Mouse (Mus musculus): ENCODE results near the gene Filip1. TPM values are rescaled to one million over a fixed set of nuclear protein-coding genes. Genes with fewer than 3 reads are reported as not detected.
"Not testable (repeated sequence)": the region's sequence is repeated elsewhere in the genome, so short reads cannot be mapped to it uniquely, and the experiment has no call there.

Filip1 gene
- total RNA-seq (2014; rRNA removed) = 8.1 and 9.2 TPM in 2 replicates
- polyA plus RNA-seq (2015; fragmentation: Nextera tagmentation; extraction: Ambion mirVana) = 2.6 and 5.9 TPM in 2 replicates

GRCm38 (mm10) chr9:80012751-80013150 lies at the start of gene Filip1:
Gene Filip1 (minus strand): TSS chr9:80012851.
- 69% methylated on average over 7 of the region's 7 CpGs for WGBS
- ATAC-seq = no peak
- TF ChIP-seq CTCF (IDR thresholded peaks at IDR 0.05; ENCODE audit: low read depth) = no peak

GRCm38 (mm10) chr9:80057690-80058089 lies 45.0 kb upstream of the Filip1 start:
- no peak for DNase-seq
- no peaks in the 10 kb centered on the region for H3K36me3 ChIP-seq (ENCODE audit: insufficient read depth)
- H3K9me3 ChIP-seq (ENCODE audit: low read length) = no peaks in the 10 kb centered on the region
- H3K27me3 ChIP-seq (ENCODE audit: insufficient read depth, low read length) = no peaks in the 10 kb centered on the region
- no peak overlapping the region for H3K9ac ChIP-seq
- no peak overlapping the region for H3K4me2 ChIP-seq (ENCODE audit: low read depth)
- H3K4me1 ChIP-seq (ENCODE audit: insufficient read depth) = no peaks in the 10 kb centered on the region
- H3K4me3 ChIP-seq (ENCODE audit: low read depth, low read length) = no peak overlapping the region
- H3K27ac ChIP-seq (ENCODE audit: low read depth, low read length) = no peak overlapping the region
- no peak for ATAC-seq
- TF ChIP-seq CTCF (IDR thresholded peaks at IDR 0.05; ENCODE audit: low read depth) = no peak
- 86% methylated on average over 2 of the region's 2 CpGs for WGBS

More at GRCm38 (mm10) chr9:80012751-80013150, at the start of gene Filip1:
- DNase-seq = no peak
- Histone ChIP-seq H3K4me3 (ENCODE audit: low read depth, low read length) (no peak within 1 kb of the TSS), H3K4me1 (ENCODE audit: insufficient read depth) (no peaks in the 10 kb centered on the region), H3K27me3 (ENCODE audit: insufficient read depth, low read length) (no peaks in the 10 kb centered on the region), H3K9ac (no peak within 1 kb of the TSS), H3K9me3 (ENCODE audit: low read length) (no peaks in the 10 kb centered on the region), H3K4me2 (ENCODE audit: low read depth) (no peak within 1 kb of the TSS), H3K36me3 (ENCODE audit: insufficient read depth) (no peaks in the 10 kb centered on the region), H3K27ac (ENCODE audit: low read depth, low read length) (no peak within 1 kb of the TSS)

GRCm38 (mm10) chr9:80052951-80053350 lies 40.3 kb upstream of the Filip1 start:
- H3K27ac ChIP-seq (ENCODE audit: low read depth, low read length) = no peak overlapping the region
- WGBS = 86% methylated on average over 5 of the region's 5 CpGs
- no peaks in the 10 kb centered on the region for H3K27me3 ChIP-seq (ENCODE audit: insufficient read depth, low read length)
- DNase-seq (no peak), ATAC-seq (no peak)
- no peaks in the 10 kb centered on the region for H3K9me3 ChIP-seq (ENCODE audit: low read length)
- H3K4me1 ChIP-seq (ENCODE audit: insufficient read depth) = no peaks in the 10 kb centered on the region
- no peaks in the 10 kb centered on the region for H3K36me3 ChIP-seq (ENCODE audit: insufficient read depth)
- TF ChIP-seq CTCF (IDR thresholded peaks at IDR 0.05; ENCODE audit: low read depth) = no peak
- H3K4me2 ChIP-seq (ENCODE audit: low read depth) = no peak overlapping the region
- no peak overlapping the region for H3K4me3 ChIP-seq (ENCODE audit: low read depth, low read length)
- H3K9ac ChIP-seq = no peak overlapping the region

- not testable (repeated sequence) for H3K9me3 ChIP-seq (ENCODE audit: low read length); H3K27ac ChIP-seq (ENCODE audit: low read depth, low read length); H3K4me3 ChIP-seq (ENCODE audit: low read depth, low read length); H3K4me2 ChIP-seq (ENCODE audit: low read depth); H3K36me3 ChIP-seq (ENCODE audit: insufficient read depth); ATAC-seq; H3K4me1 ChIP-seq (ENCODE audit: insufficient read depth); DNase-seq; H3K9ac ChIP-seq; H3K27me3 ChIP-seq (ENCODE audit: insufficient read depth, low read length)
- WGBS = 18% methylated on average over 5 of the region's 5 CpGs
Measured at GRCm38 (mm10) chr9:80049271-80049670, 36.6 kb upstream of the Filip1 start.

GRCm38 (mm10) chr9:80044301-80044700 lies 31.6 kb upstream of the Filip1 start:
- WGBS = 88% methylated on average over 4 of the region's 4 CpGs
- not testable (repeated sequence) for H3K27ac ChIP-seq (ENCODE audit: low read depth, low read length); H3K4me3 ChIP-seq (ENCODE audit: low read depth, low read length); H3K4me1 ChIP-seq (ENCODE audit: insufficient read depth); DNase-seq; ATAC-seq; H3K9ac ChIP-seq; H3K36me3 ChIP-seq (ENCODE audit: insufficient read depth); H3K9me3 ChIP-seq (ENCODE audit: low read length); H3K4me2 ChIP-seq (ENCODE audit: low read depth); H3K27me3 ChIP-seq (ENCODE audit: insufficient read depth, low read length)

DNA sequence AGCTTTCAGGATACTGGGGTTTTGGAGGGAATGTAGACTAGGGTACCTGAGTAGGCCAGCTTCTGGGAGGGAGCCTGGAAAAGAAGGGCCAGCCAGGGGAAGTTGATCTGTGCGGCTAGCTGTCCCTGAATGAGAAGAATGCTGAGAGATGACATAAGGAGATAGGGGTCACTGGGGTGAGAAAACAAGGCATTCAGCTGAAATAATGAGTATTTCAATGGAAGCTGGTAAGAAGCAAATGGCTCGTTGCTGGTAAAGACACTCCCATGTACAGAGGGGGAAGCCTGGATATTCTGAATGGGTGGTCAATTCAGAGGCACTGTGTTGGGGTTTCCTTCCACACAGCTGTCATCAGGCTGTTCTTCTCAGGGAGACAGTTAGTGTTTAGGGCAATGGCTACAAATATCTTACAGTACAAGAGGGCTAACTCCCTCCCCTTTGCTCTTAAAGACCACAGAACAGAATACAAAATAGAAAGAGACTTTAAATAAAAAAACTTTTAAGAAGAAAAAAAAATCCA lies 26.7 kb upstream of the Filip1 start:
- H3K4me3 ChIP-seq (ENCODE audit: low read depth, low read length) = no peak overlapping the region
- no peaks in the 10 kb centered on the region for H3K4me1 ChIP-seq (ENCODE audit: insufficient read depth)
- 0 out of 2 replicates have a peak overlapping the region, but pooled peaks have one; percentile 21 for H3K27ac ChIP-seq (ENCODE audit: low read depth, low read length)
- no peak for ATAC-seq
- H3K9me3 ChIP-seq (ENCODE audit: low read length) = no peaks in the 10 kb centered on the region
- no peak overlapping the region for H3K9ac ChIP-seq
- 11% methylated on average over 2 of the region's 2 CpGs for WGBS
- TF ChIP-seq CTCF (IDR thresholded peaks at IDR 0.05; ENCODE audit: low read depth) = no peak
- no peak for DNase-seq
- H3K4me2 ChIP-seq (ENCODE audit: low read depth) = no peak overlapping the region
- no peaks in the 10 kb centered on the region for H3K27me3 ChIP-seq (ENCODE audit: insufficient read depth, low read length)
- no peaks in the 10 kb centered on the region for H3K36me3 ChIP-seq (ENCODE audit: insufficient read depth)

GRCm38 (mm10) chr9:80037997-80038383 lies 25.3 kb upstream of the Filip1 start:
- no peaks in the 10 kb centered on the region for H3K27me3 ChIP-seq (ENCODE audit: insufficient read depth, low read length)
- TF ChIP-seq CTCF (IDR thresholded peaks at IDR 0.05; ENCODE audit: low read depth) = no peak
- no peaks in the 10 kb centered on the region for H3K36me3 ChIP-seq (ENCODE audit: insufficient read depth)
- no peak for ATAC-seq
- no peaks in the 10 kb centered on the region for H3K4me1 ChIP-seq (ENCODE audit: insufficient read depth)
- no peaks in the 10 kb centered on the region for H3K9me3 ChIP-seq (ENCODE audit: low read length)
- no peak overlapping the region for H3K9ac ChIP-seq
- DNase-seq = no peak
- H3K4me3 ChIP-seq (ENCODE audit: low read depth, low read length) = no peak overlapping the region
- H3K27ac ChIP-seq (ENCODE audit: low read depth, low read length) = no peak overlapping the region
- no peak overlapping the region for H3K4me2 ChIP-seq (ENCODE audit: low read depth)
